Mouse (Mus musculus) cerebellum, postnatal 4 days (tissue): ENCODE results near the gene Olfr1034.
"Not testable (repeated sequence)": the region's sequence is repeated elsewhere in the genome, so short reads cannot be mapped to it uniquely, and the experiment has no call there.

Experiments used
- DNase-seq, 2 experiments: peaks; one replicate each; pipeline ENCODE4 v3.0.0; 2022; ENCODE audit warnings: low spot score in 2 of 2, mixed read lengths in 1 of 2

Gene Olfr1034

DNA sequence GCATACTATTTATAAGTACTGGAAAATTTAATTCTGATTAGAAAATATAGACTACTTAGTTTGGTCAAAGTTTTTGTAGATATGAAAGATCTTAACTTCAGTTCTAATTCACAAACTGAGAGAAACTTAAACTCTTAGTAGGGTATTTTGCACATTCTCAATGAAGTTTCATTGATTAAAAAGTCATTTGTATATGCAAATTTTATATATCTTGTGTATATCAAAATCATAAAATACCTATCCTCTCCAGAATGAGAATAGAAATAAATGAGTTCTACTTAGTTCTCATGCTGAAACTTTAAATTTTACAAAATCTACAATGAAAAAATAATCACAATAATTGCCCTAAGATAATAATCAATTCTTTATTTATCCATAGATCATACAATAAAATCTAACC is at the start of gene Olfr1034:
Olfr1034 (plus strand) TSS at position 301 of the 400 bp plus-strand sequence.
- no peak for DNase-seq

DNA sequence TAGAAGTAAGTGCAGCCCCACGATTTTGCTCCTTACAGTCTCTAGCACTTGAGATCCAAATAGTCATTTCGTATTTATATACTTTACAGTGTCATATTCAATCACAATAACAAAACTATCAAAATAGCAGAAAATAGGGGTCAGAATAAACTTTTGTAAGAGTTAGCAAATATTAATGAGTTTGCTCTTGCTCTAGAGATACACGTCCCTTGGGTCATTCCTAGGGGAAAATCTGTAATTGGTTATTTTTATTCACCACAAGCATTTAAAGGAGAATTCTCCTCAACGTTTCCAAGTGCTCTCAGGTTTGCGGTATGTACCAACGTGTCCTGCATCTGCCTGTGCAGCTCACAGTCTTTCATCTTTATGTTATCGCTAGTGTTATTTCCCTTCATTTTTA is 40.4 kb upstream of the Olfr1034 start, which contains the start of gene Olfr1032:
Olfr1032 (plus strand) TSS at position 301 of the 400 bp plus-strand sequence.
- no peak for DNase-seq

DNA sequence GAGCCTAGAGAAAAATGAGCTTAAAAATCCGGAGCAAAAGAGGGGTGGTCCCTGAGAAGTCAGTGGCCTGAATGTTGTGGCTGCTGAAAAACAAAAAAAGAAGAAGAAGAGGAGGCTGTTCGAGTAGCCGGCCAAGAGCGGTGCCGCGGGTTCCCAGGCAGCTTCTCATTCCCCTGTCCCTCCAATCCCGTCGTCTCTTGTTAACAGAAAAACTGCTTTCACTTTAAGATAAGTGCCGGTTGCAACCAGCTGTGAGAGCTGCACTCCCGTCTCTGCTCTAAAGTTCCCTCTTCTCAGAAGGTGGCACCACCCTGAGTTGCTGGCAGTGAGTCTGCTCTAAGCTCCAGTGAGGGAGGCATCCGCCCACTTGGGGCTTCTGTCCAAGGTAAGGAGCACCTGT is 25.3 kb upstream of the Olfr1034 start, which contains the start of gene Olfr1033:
Olfr1033 (plus strand) TSS at position 228 of the 400 bp plus-strand sequence.
- DNase-seq = not testable (repeated sequence)

DNA sequence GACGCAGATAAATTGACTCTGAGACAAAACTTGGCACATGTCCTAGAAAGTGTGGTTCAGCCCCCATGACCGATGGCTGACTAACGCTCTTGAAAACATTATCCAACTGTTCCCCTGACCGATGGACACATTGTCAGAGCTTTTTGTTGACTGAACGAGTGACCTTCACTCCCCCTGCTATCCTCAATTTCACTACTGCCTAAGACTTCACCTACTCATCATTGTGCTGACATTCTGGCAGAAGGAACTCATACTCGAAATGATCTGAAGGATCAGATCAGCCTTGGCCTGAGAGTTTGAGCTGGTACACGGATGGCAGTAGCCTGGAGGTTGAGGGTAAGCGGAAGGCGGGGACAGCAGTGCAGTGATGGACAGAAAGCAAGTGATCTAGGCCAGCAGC is 24.1 kb upstream of the Olfr1034 start:
- not testable (repeated sequence) for DNase-seq

DNA sequence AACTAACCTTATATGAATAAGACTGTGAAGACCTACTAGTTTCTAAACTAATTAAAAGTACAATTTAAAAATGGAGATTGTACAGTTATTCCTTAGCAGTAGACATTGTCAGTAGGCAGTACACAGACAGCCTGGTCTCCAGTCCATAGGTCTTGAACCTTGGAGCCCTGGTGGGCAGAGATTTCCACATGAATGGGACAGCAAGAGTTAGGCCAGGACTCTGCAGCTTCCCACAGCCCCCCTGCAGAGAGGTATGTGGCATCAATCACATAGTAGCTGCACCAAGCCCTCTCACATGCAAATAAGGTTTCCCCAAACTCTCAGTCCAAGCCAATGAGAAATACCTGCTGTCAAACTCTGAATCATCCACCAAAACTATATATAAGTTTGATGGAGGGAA is 5.1 kb downstream of the Olfr1034 start:
- not testable (repeated sequence) for DNase-seq

DNA sequence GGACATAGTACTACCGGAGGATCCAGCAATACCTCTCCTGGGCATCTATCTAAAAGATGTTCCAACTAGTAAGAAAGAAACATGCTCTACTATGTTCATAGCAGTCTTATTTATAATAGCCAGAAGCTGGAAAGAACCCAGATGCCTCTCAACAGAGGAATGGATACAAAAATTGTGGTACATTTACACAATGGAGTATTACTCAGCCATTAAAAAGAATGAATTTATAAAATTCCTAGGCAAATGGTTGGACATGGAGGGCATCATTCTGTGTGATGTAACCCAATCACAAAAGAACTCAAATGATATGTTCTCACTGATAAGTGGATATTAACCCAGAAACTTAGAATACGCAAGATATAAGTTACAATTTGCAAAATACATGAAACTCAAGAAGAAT is 18.1 kb downstream of the Olfr1034 start:
- not testable (repeated sequence) for DNase-seq

DNA sequence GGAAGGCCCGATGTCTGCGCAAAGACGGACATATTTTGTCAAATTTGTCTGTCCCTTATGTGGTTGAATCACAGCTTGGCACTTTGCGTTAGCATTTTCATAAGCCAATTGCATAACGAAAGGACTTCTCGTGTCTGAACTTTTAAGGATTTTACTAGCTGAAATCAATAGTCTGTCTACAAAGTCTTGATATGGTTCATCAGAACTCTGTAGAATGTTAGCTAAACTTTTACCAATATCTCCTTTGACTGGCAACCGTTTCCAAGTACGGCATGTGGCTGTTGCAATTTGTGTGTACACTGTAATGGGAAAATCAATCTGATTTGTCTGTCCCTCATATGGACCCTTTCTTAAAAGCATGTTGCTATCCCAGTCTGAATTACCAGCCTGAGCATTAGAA is 24.5 kb downstream of the Olfr1034 start:
- no peak for DNase-seq

DNA sequence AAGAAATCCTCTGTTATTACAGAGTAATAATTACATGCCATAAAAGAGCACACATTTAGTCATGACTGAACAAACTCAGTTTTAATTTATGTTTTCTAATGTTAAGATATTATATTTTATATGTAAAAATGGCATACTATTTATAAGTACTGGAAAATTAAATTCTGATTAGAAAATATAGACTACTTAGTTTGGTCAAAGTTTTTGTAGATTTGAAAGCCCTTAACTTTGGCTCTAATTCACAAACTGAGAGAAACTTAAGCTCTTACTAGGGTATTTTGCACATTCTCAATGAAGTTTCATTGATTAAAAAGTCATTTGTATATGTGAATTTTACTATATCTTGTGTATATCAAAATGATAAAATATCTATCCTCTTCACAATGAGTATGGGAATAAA is 28.0 kb downstream of the Olfr1034 start, which contains the start of gene Olfr1036:
Olfr1036 (plus strand) TSS at position 301 of the 400 bp plus-strand sequence.
- not testable (repeated sequence) for DNase-seq

DNA sequence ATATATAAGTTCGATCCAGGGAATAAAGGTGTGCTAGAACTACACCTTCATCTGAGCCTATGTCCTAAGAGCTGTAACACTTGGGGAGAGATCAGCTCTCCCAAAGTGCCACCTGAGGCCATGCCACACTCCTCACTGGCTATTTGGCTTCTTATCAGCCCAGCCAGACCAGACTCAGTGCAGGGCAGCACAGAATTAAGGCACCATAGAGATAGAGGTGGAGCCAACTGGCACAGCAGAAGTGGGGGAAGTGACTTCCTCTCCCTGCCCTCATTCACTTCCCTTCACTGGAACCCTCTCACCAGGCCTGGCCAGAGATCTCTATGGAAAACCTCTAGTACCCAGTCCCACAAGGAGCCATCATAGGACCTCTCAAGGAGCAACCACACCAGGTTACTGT is 34.8 kb downstream of the Olfr1034 start:
- DNase-seq = not testable (repeated sequence)

DNA sequence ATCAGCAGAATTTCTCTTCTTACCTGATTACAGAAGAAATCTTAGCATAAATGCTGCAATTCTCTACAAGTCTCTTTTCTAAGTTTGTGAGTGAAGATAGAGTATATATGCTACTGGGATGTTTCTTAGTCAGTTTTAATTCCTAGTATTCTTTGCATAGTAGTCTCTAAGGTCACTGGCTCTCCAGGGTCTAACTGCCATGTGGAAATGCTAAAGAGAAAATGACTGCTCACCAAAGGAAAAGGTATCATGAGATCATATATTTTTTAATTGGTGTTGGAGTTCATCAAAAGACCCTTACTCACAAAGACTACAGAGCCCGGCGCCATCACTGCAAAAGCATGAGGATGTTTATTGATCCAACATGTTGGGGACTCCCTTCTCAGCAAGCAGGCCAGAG is 41.6 kb downstream of the Olfr1034 start, which contains the start of gene Olfr1037:
Olfr1037 (minus strand) TSS at position 101 of the 400 bp plus-strand sequence.
- DNase-seq = no peak
